20 mouse cellular contexts compared by ENCODE assay signal in the genomic region with DNA sequence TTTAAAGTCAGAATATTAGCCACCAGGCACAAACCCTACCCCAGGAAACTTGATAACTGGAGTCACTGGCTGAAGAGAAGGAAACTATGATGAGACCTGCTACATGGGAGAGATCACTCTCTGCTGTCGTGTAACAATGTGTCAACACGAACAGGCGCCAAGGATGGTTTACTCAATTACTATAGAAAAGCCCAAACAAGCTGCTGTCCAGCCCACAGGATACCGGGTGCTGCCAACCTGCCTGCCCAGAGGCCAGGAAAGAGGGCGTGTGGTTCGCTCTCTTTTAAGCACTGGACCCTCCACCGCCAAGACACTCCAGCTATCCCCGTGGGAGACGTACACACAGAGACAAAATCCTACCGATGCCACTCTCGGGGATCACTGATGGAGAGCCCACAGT. TPM values are rescaled to one million over a fixed set of nuclear protein-coding genes. Genes with fewer than 3 reads are reported as not detected.
DNase-seq lines count a peak whose midpoint lies in the region; ATAC-seq and TF ChIP-seq lines count a peak whose summit lies in the region.
"Had no signal": no experiment of that assay in that cellular context is flagged by ENCODE, and none has a peak within 500 bp of the region (broad histone marks: within the 10 kb centered on the region; RNA-seq: fewer than 3 reads in every experiment).

No protein-coding gene starts in this region.

- H3K9ac ChIP-seq in lung, embryonic 14.5 days = no peak overlapping the region
- H3K9ac ChIP-seq in limb, embryonic 14.5 days (ENCODE audit: low read depth, low read length, severe bottlenecking) = no peak overlapping the region
- H3K9ac ChIP-seq: embryonic facial prominence, embryonic 12.5 days; hindbrain, embryonic 12.5 days had no signal

- peak overlapping the region; percentile 3; the same call in 1 of the 2 replicates for H3K27ac ChIP-seq in lung, embryonic 14.5 days (ENCODE audit: low read depth)
- H3K27ac ChIP-seq in limb, embryonic 14.5 days (replicated peaks; ENCODE audit: low read depth, low read length) = peak overlapping the region; percentile 26; the same call in 1 of the 2 replicates
- H3K27ac ChIP-seq: embryonic facial prominence, embryonic 12.5 days; hindbrain, embryonic 12.5 days had no signal

- no peak for TF ChIP-seq POLR2A in limb, embryonic 14.5 days (IDR thresholded peaks at IDR 0.05; ENCODE audit: borderline replicate concordance, extremely low read depth, insufficient read depth, insufficient read length)

- H3K79me3 ChIP-seq in C2C12 (ENCODE audit: low read depth) = no peaks in the 10 kb centered on the region

- H3ac ChIP-seq in C2C12 (ENCODE audit: control insufficient read depth, insufficient read length, low read depth) = no peak overlapping the region

- no peaks in the 10 kb centered on the region for H3K79me2 ChIP-seq in C2C12 (ENCODE audit: control insufficient read depth, insufficient read depth)

- 34% methylated on average over 11 of the region's 11 CpGs for WGBS in lung, embryonic 14.5 days
- 49% methylated on average over 11 of the region's 11 CpGs for WGBS in limb, embryonic 14.5 days

- no peaks in the 10 kb centered on the region for H3K9me3 ChIP-seq in lung, embryonic 14.5 days (ENCODE audit: low read depth, low read length)
- H3K9me3 ChIP-seq in limb, embryonic 14.5 days (ENCODE audit: control insufficient read depth, low read length) = peaks cover 6% of the 10 kb centered on the region; the same call in 1 of the 2 replicates

- peak; percentile 91 for DNase-seq in heart, adult 11 months
- DNase-seq in heart, adult 18-20 months = no peak
- DNase-seq in lung, embryonic 14.5 days = peak; percentile 70
- DNase-seq in lung, postnatal 14 days = no peak
- DNase-seq in limb, embryonic 14.5 days (ENCODE audit: low spot score) = no peak
- DNase-seq in left cerebral cortex, adult 11 months (ENCODE audit: low spot score) = no peak
- DNase-seq: adrenal gland, adult 2 months; B cell, adult 2 months; cerebellum, adult 9-10 months; kidney, adult 9 months; liver; midbrain, embryonic 14.5 days; thymus, postnatal 25 days had no signal

- no peak; the same call in 1 of the 2 replicates for ATAC-seq in lung, embryonic 14.5 days (ENCODE audit: insufficient read depth)
- no peak for ATAC-seq in limb, embryonic 14.5 days (ENCODE audit: low FRiP score, low read depth)
- ATAC-seq: forebrain, embryonic 16.5 days; inflammation-experienced regulatory T-cells, adult 6 months had no signal

- H3K27me3 ChIP-seq in lung, embryonic 14.5 days (ENCODE audit: insufficient read depth, low read length) = no peaks in the 10 kb centered on the region
- no peaks in the 10 kb centered on the region for H3K27me3 ChIP-seq in C2C12 (ENCODE audit: control insufficient read depth, insufficient read depth, insufficient read length)
- no peaks in the 10 kb centered on the region for H3K27me3 ChIP-seq in limb, embryonic 14.5 days (ENCODE audit: control insufficient read depth, insufficient read depth, low read length)
- H3K27me3 ChIP-seq: embryonic facial prominence, embryonic 12.5 days; hindbrain, embryonic 12.5 days; megakaryocyte, embryonic 14.5 days had no signal

- no peak for TF ChIP-seq CTCF in lung, embryonic 14.5 days (IDR thresholded peaks at IDR 0.05; ENCODE audit: low read depth)
- TF ChIP-seq CTCF in C2C12 (IDR thresholded peaks at IDR 0.05; ENCODE audit: control insufficient read depth, insufficient read depth, insufficient read length) = no peak

- H3K36me3 ChIP-seq in lung, embryonic 14.5 days (ENCODE audit: insufficient read depth) = no peaks in the 10 kb centered on the region
- no peaks in the 10 kb centered on the region for H3K36me3 ChIP-seq in C2C12 (ENCODE audit: control insufficient read depth, insufficient read depth)
- H3K36me3 ChIP-seq in limb, embryonic 14.5 days (ENCODE audit: control insufficient read depth, insufficient read depth, low read length) = no peaks in the 10 kb centered on the region
- H3K36me3 ChIP-seq: embryonic facial prominence, embryonic 12.5 days; hindbrain, embryonic 12.5 days had no signal

- peaks cover 10% of the 10 kb centered on the region for H3K4me1 ChIP-seq in lung, embryonic 14.5 days (ENCODE audit: insufficient read depth)
- peaks cover 31% of the 10 kb centered on the region for H3K4me1 ChIP-seq in limb, embryonic 14.5 days (ENCODE audit: control insufficient read depth, insufficient read depth, low read length)
- H3K4me1 ChIP-seq: hindbrain, embryonic 12.5 days; megakaryocyte, embryonic 14.5 days had no signal

- H3K4me2 ChIP-seq in lung, embryonic 14.5 days = peak overlapping the region; percentile 25
- H3K4me2 ChIP-seq in limb, embryonic 14.5 days (replicated peaks; ENCODE audit: low read depth, low read length, severe bottlenecking) = peak overlapping the region; percentile 26; the same call in 1 of the 2 replicates
- H3K4me2 ChIP-seq: embryonic facial prominence, embryonic 12.5 days; hindbrain, embryonic 12.5 days had no signal

- H3K4me3 ChIP-seq in lung, embryonic 14.5 days (ENCODE audit: low read depth, low read length) = no peak overlapping the region
- H3K4me3 ChIP-seq in C2C12 (ENCODE audit: insufficient read depth, poor library complexity, severe bottlenecking) = peak overlapping the region; percentile 6
- no peak overlapping the region for H3K4me3 ChIP-seq in limb, embryonic 14.5 days (replicated peaks; ENCODE audit: low read length)
- H3K4me3 ChIP-seq: embryonic facial prominence, embryonic 12.5 days; hindbrain, embryonic 12.5 days; megakaryocyte, embryonic 14.5 days had no signal

TF ChIP-seq in C2C12, 6 proteins besides CTCF, POLR2A, EP300 and RAD21:
- TF ChIP-seq CEBPB (IDR thresholded peaks at IDR 0.05; ENCODE audit: low read depth) (no peak), MYOD1 (IDR thresholded peaks at IDR 0.05; ENCODE audit: control insufficient read depth, insufficient read length, low read depth) (no peak), FOSL1 (IDR thresholded peaks at IDR 0.05; ENCODE audit: insufficient read depth, low read length, poor library complexity, severe bottlenecking) (no peak), MAX (IDR thresholded peaks at IDR 0.05) (no peak), MYOG (IDR thresholded peaks at IDR 0.05; ENCODE audit: control insufficient read depth, extremely low read depth, insufficient read length) (no peak), USF1 (IDR thresholded peaks at IDR 0.05; ENCODE audit: low read depth) (no peak)

RNA-seq across cellular contexts. Expression of gene Bicc1, which starts 13.7 kb away (rescaled TPM):
- total RNA-seq in heart, adult 18-20 months (2021) = 10 to 100 TPM; 11.8 to 13.1 TPM
- polyA plus RNA-seq in lung, embryonic 14.5 days (2014; fragmentation: Nextera tagmentation; extraction: Ambion mirVana) = 26.4 and 27.9 TPM in 2 replicates
- polyA plus RNA-seq in C2C12 (2012; fragmentation: generic; extraction: Trizol) = 4.0 TPM
- 38.8 and 42.2 TPM in 2 replicates for polyA plus RNA-seq in limb, embryonic 14.5 days (2012; rRNA removed)
- polyA plus RNA-seq in limb, embryonic 14.5 days (2014; fragmentation: Nextera tagmentation; extraction: Ambion mirVana) = 48.2 and 50.5 TPM in 2 replicates
- total RNA-seq: granulocyte monocyte progenitor cell, adult 5-6 weeks had no signal

Comparison
In these comparisons a context has a peak if more than half of its experiments do, and no peak if none do; other contexts are left out.
1. DNase-seq: peak in heart, adult 11 months (single experiment) and lung, embryonic 14.5 days (single experiment); none in heart, adult 18-20 months (0 of 2), lung, postnatal 14 days (single experiment), limb, embryonic 14.5 days (single experiment) and left cerebral cortex, adult 11 months (single experiment).